Mouse (Mus musculus) forebrain, embryonic 14.5 days (tissue): Measurements from ENCODE around the gene Fgfbp1. TPM values are rescaled to one million over a fixed set of nuclear protein-coding genes. Genes with fewer than 3 reads are reported as not detected.

Experiments
- ATAC-seq: fragments of 200-750 bp; cut with Nextera tagmentation; 2 replicates; pipeline ENCODE4 v1.8.0; 2017; ENCODE audit warnings: mild to moderate bottlenecking, moderate library complexity
- DNase-seq: peaks from one replicate; pipeline ENCODE4 v3.0.0-alpha.2; 2015; ENCODE audit warnings: low spot score
- H3K27ac ChIP-seq: fragments of 300-500 bp; sonication (generic); 2 replicates; pipeline ENCODE4 v1.5.1; 2014; ENCODE audit warnings: low read depth, mild to moderate bottlenecking, control low read depth, low read length, moderate library complexity
- H3K27me3 ChIP-seq: fragments of 300-500 bp; sonication (generic); replicated peaks from 2 replicates; pipeline ENCODE4 v1.6.1; 2014; ENCODE audit warnings: low read length, control low read depth, mixed read lengths; ENCODE audit not compliant: control insufficient read depth, insufficient read depth
- H3K36me3 ChIP-seq: fragments of 300-500 bp; sonication (generic); 2 replicates; pipeline ENCODE4 v1.6.1; 2014; ENCODE audit warnings: low read length, control low read depth; ENCODE audit not compliant: control insufficient read depth, insufficient read depth
- H3K4me1 ChIP-seq: fragments of 300-500 bp; sonication (generic); 2 replicates; pipeline ENCODE4 v1.6.1; 2014; ENCODE audit warnings: antibody characterized with exemption, low read length, control low read depth; ENCODE audit not compliant: control insufficient read depth, insufficient read depth
- H3K4me2 ChIP-seq: fragments of 300-500 bp; sonication (generic); 2 replicates; pipeline ENCODE4 v1.6.1; 2014; ENCODE audit warnings: mild to moderate bottlenecking, control low read depth, low read length
- H3K4me3 ChIP-seq: fragments of 300-500 bp; sonication (generic); 2 replicates; pipeline ENCODE4 v1.5.1; 2014; ENCODE audit warnings: low read depth, low read length, control low read depth
- H3K9ac ChIP-seq: fragments of 300-500 bp; sonication (generic); 2 replicates; pipeline ENCODE4 v1.6.1; 2014; ENCODE audit warnings: mild to moderate bottlenecking, low read length, control low read depth, moderate library complexity
- H3K9me3 ChIP-seq: fragments of 300-500 bp; sonication (generic); replicated peaks from 2 replicates; pipeline ENCODE4 v1.6.1; 2016; ENCODE audit warnings: low read length, control low read depth, mixed read lengths; ENCODE audit not compliant: control insufficient read depth
- WGBS: fragments of 180-500 bp; shearing (Covaris S2); extraction: QIAGEN DNeasy Blood & Tissue Kit; methylation state at CpG from one replicate; pipeline ENCODE4 v1.1.7; 2014; 5-methylcytosine and 5-hydroxymethylcytosine counted together
- polyA plus RNA-seq: library from polyadenylated mRNA; unstranded; fragments of >200 nt; fragmentation: Nextera tagmentation; extraction: Ambion mirVana; gene quantifications from 2 replicates; pipeline ENCODE4 v1.2.1, GENCODE M21; 2014

Gene Fgfbp1
- polyA plus RNA-seq, 1 experiment from 2014 or later = 5.7 TPM

- H3K4me1 ChIP-seq = peaks cover 10% of the 10 kb centered on the region
- H3K27me3 ChIP-seq = no peaks in the 10 kb centered on the region
- DNase-seq (peak; percentile 7), ATAC-seq (no peak)
- H3K4me2 ChIP-seq = peak overlapping the region; percentile 62
- H3K9ac ChIP-seq = no peak overlapping the region
- H3K9me3 ChIP-seq = no peaks in the 10 kb centered on the region
- H3K36me3 ChIP-seq = no peaks in the 10 kb centered on the region
- WGBS = 4% methylated on average over 8 of the region's 8 CpGs
- no peak overlapping the region for H3K27ac ChIP-seq
- H3K4me3 ChIP-seq = no peak overlapping the region
These were observed 32.8 kb downstream of the Fgfbp1 start for GRCm38 (mm10) chr5:43948748-43949275.

- DNase-seq = peak; percentile 17
- peak; percentile 87 for ATAC-seq
These were observed 33.4 kb downstream of the Fgfbp1 start for GRCm38 (mm10) chr5:43948111-43948743.

GRCm38 (mm10) chr5:43947330-43947977 is 34.1 kb downstream of the Fgfbp1 start:
- H3K4me1 ChIP-seq = peaks cover 10% of the 10 kb centered on the region
- H3K27ac ChIP-seq = no peak overlapping the region
- H3K4me2 ChIP-seq = peak overlapping the region; percentile 62
- ATAC-seq (0 out of 2 replicates have a peak, but pooled peaks have one; percentile 27), DNase-seq (no peak)
- H3K4me3 ChIP-seq = peak overlapping the region; percentile 23
- no peaks in the 10 kb centered on the region for H3K36me3 ChIP-seq
- H3K27me3 ChIP-seq = no peaks in the 10 kb centered on the region
- H3K9me3 ChIP-seq = no peaks in the 10 kb centered on the region
- H3K9ac ChIP-seq = no peak overlapping the region; the same call in 1 of the 2 replicates
- 23% methylated on average over 9 of the region's 9 CpGs for WGBS

More at GRCm38 (mm10) chr5:43948111-43948743, 33.4 kb downstream of the Fgfbp1 start:
- H3K36me3 ChIP-seq = no peaks in the 10 kb centered on the region
- H3K9ac ChIP-seq = peak overlapping the region; percentile 36; the same call in 1 of the 2 replicates
- peak overlapping the region; percentile 23 for H3K4me3 ChIP-seq
- peak overlapping the region; percentile 62 for H3K4me2 ChIP-seq
- no peaks in the 10 kb centered on the region for H3K9me3 ChIP-seq
- no peak overlapping the region for H3K27ac ChIP-seq
- peaks cover 10% of the 10 kb centered on the region for H3K4me1 ChIP-seq
- WGBS = 5% methylated on average over 27 of the region's 27 CpGs
- H3K27me3 ChIP-seq = no peaks in the 10 kb centered on the region

GRCm38 (mm10) chr5:43933269-43933668 is 48.3 kb downstream of the Fgfbp1 start:
- DNase-seq (no peak), ATAC-seq (no peak)
- WGBS = 51% methylated on average over 2 of the region's 2 CpGs
- H3K4me2 ChIP-seq = no peak overlapping the region
- H3K9me3 ChIP-seq = no peaks in the 10 kb centered on the region
- H3K4me3 ChIP-seq = no peak overlapping the region
- no peak overlapping the region for H3K27ac ChIP-seq
- no peaks in the 10 kb centered on the region for H3K27me3 ChIP-seq
- no peaks in the 10 kb centered on the region for H3K36me3 ChIP-seq
- H3K4me1 ChIP-seq = no peaks in the 10 kb centered on the region
- no peak overlapping the region for H3K9ac ChIP-seq

Other genes with a start within 250 kb of the Fgfbp1 start
- not detected in 2 replicates for gene Bst1, start 162.9 kb downstream of the Fgfbp1 start, polyA plus RNA-seq
- gene Fbxl5, start 160.1 kb downstream of the Fgfbp1 start, polyA plus RNA-seq = 91.8 and 99.8 TPM in 2 replicates
- gene Cd38, start 113.2 kb downstream of the Fgfbp1 start, polyA plus RNA-seq = 2.8 and 2.9 TPM in 2 replicates
- 0.41 TPM in 1 of 2 replicates, not detected in the other for gene Gm7879, start 68.6 kb downstream of the Fgfbp1 start, polyA plus RNA-seq
- gene Prom1, start 120.3 kb upstream of the Fgfbp1 start, polyA plus RNA-seq = 47.3 and 52.4 TPM in 2 replicates
- 26.2 and 26.3 TPM in 2 replicates for gene Tapt1, start 244.8 kb upstream of the Fgfbp1 start, polyA plus RNA-seq